Mouse (Mus musculus) spleen, adult 12 weeks (tissue): ENCODE measurements around the gene Hif3a.

Experiments used
- DNase-seq: peaks from one replicate; pipeline ENCODE4 v3.0.0; 2022; ENCODE audit warnings: low spot score

Hif3a gene

DNA sequence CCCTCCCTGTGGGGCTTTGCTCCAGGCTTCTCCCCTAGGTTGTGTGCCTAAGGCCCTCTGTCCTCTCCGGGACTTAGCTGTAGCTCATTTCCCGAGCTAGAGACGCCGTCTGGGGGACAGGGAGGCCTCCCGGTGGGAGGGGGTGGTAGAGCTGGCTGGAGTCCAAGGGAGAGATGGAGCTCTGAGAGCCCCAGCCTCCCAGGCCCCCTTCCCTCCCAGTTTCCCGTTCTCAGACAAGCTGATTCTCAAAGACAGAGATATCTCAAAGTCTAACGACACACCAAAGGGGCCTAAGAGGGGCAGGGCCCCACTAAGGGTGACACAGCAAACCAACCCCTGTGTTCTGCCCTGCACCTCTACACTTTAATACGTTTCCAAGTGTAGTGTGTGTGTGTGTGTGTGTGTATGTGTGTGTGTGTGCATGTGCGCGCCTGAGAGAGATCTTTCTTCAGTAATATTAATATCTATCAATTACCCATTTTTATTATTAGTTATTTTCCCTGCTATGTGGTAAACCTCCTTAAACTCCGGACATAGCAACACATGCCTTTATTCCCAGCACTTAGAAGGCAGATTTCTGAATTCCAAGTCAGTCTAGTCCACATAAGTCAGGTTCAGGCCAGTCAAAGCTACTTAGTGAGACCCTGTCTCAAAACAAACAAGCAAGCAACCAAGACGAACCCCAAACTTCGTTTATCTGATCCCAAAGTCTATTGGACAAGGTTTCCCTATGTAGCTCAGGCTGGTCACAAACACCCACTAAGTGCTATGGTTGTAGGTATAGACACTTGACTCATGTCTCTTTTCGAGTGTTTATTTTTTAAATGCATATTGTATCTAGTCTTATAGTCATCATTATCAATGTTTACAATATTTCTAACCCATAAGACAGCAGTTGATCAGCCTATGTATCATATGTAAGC lies 5.4 kb downstream of the Hif3a start:
- DNase-seq: no peak

DNA sequence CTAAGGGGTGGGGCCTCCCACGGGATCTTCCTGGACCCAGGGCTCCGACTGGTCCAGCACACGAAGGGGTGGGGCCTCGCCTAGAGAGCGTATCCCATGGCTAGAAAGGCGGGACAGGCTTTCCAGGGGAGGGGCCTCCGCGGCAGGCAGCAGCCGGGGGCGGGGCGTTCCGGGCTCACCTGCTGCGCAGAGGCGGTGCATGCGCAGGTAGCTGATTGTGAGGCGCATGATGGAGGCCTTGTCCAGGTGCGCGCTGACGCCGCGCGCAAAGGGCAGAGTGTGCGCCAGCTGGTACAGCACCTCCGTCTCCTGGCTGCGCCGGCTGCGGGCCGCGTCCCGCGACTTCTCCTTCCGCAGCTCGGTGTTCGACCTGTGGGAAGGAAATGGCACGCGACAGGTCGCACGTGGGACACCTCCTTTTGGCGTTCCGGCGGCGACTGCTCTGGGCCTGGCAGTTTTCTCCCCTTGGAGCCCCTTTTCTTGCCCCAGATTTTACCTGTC lies 6.1 kb downstream of the Hif3a start:
- peak; percentile 69 for DNase-seq

DNA sequence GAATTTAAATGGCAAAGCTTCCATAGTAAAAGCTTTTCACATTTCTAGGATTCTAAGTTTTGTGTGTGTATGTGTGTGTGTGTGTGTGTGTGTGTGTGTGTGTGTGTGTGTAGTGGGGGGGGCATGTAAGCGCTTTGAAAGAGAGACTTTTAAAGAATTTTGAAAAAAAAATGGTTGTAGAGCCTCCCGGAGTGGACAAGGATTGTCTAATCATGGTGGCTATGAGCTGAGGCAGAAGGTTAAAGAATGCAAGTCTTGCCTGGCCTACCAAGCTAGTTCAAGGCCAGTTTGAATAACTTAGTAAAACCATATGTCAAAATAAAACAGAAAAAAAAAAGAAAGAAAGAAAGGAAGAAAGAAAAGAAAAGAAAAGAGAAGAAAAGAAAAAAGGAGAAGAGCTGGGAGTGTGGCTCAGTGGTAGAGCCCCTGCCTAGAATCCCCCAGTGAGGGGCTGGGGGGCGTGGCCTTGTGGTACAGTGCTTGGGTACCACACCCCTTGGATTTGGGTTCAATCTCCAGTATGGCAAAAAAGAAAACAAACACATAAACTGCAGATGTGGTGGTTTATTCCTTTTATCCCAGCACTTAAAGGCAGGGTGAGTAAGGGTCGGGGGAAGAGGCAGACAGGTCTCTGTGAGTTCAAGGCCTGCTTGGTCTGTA lies 6.8 kb downstream of the Hif3a start:
- no peak for DNase-seq

DNA sequence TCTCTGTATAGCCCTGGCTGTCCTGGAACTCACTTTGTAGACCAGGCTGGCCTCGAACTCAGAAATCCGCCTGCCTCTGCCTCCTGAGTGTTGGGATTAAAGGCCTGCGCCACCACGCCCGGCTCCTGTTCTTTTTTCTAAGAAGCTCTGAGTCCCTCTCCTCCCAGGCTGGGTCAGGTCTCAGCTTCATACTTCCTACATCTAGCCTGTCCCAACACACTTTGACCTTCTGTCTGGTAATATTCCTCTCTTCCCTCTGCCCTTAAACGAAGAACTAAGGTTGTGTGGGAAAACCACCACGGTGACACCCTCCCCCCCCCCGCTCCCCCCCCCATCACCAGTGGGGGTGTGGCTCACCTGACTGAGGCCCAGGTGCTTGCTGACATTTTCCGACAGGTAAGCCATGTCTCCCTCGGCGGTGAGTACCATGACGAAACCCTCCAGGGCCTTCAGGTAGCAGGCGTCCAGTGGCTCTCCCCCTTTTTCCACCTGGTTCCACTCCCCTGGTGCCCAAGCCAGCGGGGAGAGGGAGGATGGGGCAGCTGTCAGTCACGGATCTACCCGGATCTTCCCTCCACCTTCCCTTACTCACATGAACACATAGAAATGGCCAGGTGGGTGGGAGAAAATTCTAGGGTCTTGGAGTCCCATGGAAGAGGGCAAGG lies 7.8 kb downstream of the Hif3a start:
- no peak for DNase-seq

DNA sequence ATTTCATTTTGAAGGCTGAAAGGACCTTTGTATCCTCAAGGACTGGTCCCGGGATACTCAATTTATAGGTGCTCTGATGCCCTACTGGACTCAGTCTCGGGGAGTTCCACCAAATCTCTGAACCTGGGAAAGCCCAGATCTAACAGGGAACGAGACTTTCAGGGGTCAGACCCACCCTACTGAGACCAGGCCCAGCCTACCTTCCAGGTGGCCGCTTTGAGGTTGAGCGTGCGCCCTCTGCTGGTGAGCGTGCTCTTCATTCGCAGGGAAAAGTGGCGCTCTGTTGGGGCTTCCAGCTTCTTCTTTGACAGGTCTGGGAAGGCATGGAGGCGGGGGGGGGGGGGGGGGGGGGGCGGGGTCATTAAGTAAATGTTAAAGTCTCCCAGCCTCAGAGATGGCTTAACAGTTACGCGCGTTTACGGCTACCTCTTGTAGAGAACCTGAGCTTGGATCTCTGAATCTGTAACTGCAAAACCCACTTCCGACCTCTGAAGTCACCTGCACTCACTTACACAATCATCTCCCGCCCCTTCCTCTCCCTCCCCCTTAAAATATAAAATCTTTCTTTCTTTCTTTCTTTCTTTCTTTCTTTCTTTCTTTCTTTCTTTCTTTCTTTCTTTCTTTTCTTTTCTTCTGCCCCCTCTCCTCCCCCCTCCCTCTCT lies 11.2 kb downstream of the Hif3a start:
- DNase-seq: no peak

DNA sequence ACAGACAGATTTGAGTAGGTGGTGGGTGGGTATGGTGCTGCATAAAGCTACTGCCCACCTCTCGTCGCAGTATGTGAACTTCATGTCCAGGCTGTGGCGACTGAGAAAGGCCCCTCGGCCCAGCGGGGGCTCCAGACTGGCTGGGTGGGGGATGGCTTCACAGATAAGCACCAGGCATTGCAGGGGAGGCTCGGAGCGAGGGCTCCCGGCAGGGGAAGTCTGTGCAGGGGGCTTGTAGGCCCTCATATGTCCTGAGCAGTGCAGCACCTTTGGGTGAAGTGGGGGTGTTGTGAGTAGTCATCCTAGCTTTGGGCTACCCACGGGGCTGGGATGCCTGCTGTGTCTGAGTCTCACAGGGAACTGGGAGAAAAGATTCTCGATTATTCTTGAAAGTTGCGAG lies 11.7 kb downstream of the Hif3a start:
- DNase-seq: no peak

DNA sequence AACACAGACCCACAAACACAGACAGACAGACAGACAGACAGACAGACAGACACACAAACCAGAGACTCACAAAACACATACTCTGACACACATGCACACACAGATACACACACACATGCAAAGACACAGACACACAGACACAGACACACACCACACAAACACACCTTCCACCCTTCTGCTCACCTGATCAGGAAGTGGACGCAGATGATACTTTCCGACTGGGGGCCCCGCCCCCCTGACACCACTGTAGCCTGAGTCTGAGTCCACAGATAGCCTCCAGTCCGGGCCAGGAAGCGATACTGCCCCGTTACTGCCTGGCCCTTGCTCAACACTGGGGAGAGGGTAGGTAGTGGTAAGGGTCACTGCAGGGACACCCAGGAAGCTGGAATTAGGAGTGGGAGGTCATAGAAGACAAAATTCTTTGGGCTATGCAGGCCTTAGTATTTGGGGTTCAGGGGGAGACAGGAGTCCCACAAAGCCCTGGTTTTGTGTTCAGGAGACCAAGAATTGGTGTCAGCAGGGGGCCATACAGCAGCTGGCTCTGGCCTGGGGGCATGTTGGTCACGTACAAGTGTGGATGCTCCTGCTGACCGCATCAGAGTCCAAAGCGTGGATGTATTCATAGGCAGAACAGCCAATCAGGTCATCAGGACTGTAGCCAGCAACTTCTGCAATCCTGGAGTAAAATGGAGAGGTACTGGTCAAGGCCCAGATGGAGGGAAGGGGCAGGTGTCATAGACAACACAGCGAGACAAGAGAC lies 13.6 kb downstream of the Hif3a start:
- no peak for DNase-seq

DNA sequence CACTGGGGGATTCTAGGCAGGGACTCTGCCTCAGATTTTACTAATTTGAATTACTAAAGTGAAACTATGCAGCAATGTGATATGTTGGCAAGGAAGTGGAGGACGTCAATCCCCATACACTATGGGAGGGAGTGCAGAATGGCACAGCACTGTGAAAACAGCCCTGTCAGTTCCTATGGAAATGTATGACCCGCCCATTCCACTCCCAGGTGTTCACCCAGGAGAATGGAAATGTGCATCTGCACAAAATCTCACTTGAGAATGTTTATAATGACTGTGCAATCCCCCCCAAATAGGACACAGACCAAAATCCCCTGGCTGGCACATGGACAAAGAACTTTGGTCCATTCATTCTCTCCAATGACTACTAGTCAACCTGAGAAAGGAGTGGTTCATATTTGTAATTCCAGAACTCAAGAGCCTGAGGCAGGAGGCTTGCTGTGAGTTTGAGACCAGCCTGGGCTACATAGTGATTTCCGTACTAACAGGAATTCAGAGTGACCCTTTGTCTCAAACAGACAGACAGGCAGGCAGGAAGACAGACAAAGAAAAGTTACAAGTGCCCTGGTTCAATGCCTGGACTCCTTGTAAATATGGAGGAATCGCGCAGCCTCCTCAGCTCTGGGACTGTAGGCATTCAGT lies 15.1 kb downstream of the Hif3a start:
- no peak for DNase-seq

DNA sequence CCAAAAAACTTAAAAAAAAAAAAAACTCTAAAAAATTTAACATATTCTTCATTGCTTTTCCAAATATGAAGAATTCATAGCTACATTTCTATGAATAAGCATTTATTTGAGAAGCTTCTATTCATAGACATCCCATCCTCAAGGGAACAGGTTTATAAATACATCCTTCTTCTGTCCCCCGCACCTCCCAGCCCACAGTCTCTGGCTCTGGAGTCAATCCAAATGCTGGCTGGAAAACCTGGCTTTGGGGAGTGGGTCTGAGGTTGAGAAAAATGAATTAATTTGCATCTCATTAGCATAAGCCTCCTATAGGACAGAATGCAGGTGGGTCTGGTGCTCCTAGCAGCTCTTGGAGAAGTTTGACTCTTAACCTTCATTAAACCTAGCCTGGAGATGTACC lies 16.5 kb downstream of the Hif3a start:
- DNase-seq: no peak

DNA sequence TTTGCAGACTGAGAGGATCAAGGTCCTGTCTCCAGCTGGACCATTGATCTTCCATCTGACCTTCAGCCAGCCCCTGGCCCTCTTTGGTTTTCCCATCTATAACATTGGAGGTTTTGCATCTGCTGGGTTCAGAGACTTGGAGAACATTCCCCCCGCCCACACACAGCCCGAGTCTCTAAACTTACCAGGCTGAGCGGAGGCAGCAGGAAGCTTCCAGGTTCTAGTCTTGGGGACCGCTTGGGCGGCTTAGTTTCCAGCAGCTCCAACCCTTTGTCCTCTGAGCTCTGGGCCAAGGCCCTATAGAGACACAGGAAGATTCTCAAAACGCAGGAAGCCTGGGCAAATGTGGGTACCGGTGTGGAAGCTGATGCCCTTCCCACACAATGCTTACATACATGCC lies 22.9 kb downstream of the Hif3a start:
- DNase-seq: no peak

DNA sequence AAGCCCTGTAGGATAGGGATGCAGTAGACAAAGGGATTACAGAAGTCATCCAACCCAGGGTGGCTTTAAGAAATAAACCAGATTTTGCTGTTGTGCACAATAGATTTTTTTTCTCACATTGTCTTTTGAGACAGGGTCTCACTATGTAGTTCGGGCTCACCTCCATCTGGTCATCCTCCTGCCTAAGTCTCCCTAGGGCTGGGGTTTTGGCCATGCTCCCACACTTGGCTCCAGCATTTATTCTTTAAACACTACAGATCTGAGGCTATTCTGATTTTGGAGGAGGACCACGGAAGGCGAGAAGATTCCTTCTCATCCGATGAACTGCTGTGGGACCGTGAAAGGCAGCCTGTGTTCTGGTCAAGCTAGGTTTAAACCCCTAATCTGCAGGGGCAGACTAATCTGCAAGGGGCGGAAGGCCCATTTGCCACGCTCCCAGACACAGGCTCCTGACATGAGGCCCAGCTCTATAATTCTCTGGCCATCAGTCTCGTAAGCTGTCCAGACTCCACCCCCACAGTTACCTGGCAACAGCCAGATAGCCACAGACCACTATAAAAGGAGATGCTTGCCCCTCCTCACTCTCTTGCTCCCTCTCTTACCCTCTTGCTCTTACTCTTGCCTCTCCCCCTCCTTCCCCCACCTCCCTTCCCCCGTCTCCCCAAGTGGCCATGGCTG lies 24.1 kb downstream of the Hif3a start:
- no peak for DNase-seq

DNA sequence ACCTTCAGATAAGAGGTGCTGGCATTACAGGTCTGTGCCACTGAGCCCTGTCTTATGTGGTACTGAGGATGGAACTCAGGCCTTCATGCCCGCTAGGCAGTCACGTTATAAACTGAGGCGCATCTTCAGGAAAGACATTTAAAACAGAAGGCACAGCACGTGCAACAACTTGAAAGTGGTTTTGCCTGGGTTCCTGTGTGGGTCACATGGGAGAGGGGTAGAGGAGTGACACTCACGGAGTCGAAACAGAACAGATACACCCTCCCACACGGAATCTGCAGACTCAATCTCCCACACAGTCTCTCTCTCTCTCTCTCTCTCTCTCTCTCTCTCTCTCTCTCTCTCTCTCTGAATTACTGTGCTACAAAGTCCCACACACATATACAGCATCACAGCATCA lies 32.0 kb downstream of the Hif3a start:
- DNase-seq: no peak

DNA sequence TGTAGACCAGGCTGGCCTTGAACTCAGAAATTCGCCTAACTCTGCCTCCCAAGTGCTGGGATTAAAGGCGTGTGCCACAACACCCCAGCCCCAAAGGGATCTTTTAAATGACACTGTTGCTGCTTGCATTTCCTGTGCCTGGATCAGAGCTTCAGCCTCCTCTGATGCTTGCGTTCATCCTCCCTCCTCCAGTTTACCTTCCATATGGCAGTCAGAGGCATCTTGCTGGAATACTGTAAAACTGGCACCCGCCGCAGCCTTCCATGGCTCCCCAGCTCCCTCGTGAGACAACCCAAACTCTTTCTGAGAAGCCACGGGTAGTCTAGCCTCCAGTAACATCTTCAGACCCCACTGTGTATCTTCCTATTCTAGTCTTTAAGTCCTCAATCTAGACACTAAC lies 33.3 kb downstream of the Hif3a start:
- no peak for DNase-seq

DNA sequence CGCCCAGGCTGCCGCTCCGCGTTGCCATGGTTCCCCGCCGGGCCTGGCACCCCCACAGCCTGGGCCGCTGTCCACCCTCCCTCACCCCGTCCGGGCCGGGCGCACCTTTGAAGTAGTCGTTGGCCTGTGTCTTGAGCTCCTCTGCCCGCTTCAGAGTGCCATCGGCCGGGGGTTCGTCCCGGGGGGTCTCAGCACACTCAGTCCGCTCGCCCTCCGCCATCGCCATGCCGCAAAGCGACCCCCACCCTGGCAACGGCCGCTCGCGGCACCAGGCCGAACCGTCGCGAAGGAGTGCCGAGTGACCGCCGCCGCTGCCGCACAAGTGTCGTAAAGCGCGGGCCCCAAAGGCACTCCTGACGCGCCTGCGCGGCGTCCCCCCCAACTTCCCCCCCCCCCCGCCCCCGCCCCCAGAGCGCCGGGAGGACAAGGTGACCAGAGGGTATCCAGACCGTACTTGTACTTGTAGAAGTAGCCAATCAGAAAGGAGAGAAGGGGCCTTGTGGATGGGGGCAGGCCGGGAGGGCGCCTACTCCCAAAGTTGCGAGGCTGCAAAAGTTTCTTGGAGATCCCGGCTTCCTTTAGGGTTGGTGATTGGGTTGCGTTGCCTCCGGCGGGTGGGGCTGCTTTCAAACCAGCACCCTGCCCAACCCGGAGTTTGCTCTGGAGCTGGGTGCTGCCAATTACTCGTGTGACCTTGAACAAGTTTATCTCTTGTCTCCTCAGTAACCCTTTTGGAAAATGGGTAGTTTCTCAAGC lies 34.5 kb downstream of the Hif3a start, which contains the start of gene Ppp5c:
Gene Ppp5c (minus strand): TSS at position 337 of the 756 bp plus-strand sequence.
- DNase-seq: peak; percentile 66

DNA sequence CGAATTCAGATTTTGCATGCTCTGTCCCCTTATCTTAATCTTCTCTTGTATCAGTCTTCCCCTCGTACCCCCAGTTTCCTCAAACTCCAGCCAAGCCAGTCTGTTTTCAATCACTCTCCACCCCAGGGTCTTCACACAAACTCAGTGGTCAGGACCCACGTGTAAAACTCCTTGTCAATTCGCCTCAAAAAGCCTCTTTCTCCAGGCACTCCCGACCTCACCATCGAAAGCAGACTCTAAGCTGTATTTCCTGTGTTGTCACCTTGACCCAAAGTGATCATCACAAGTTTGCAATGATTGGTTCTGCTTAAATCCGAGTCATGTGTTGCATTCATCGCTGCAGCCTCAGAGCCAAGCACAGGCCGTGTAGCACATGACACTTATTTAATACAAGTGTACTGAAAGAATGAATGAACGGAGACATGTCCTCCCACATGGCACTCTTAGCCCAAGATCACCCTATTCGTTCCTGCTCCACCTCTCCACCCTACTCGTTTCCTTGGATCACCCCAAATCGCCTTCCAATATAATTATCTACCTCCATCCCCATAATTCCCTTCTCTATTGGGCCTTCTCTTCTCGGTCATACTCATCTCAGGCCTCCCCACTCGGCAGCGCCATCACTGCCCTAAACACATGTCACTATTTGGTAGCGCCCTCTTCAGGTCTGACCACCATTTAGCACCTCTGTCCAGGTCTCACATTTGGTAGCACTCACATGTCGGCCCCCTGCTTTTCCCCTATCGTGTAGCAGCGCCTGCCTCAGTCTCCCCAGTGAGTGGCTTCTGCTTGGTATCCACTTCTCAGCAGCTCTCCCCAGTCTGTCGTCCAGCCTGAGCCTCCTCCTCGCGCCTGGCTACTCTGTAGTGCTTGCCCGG lies 35.3 kb downstream of the Hif3a start:
- no peak for DNase-seq

DNA sequence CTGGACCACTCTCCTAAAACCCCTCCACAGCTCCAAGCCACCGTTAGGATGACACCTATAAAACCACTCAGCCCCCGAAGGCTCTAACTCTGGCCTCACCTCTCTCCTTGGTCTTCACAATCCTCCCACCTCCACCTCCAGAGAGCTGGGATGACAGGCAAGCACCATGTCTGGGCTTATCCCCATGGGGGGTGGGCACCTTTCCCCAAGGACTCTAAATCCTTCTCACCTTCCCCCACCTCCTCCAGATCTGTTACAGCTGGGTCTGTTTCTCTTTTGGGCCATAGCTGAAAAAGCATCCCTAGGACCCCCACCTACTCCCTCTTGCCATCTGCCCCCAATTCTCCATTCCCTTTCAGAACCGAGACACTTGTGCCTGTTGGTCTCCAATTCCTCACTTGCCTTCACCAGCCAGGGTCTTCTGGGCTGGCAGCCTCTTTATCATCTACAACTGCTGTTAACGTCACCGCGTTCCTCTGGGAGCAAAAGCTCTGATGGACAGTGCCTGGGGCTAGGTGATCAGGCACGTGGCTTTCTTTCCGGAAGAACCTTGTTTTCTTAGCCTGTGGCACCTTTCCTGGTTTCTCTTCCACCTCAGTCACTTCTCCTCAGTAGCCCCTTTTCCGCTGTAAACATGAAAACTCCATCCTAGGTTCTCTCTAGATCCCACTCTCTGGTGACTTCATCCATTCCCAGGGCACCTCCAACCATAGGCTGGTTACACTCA lies 36.2 kb downstream of the Hif3a start:
- no peak for DNase-seq

DNA sequence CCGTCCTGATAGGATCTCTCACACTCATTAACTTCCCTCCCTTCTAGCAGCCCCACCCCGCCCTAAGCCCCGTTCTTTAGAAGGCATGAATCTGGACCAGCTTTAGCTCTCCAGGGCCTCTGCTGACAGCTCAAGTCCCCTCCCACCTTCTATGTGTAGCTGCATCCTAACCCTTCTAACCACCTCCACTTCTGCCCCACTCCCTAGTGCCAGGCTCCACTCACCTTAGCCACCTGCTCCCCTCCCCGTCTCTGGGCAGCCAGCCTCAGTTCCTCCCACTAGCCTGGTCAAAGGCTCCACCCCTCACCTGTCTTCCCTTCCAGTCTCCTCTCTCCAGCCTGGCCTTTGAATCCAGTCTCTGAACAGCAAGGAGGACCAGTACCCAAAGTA lies 36.7 kb downstream of the Hif3a start:
- no peak for DNase-seq
